Comparison of ENCODE assay signal across 8 mouse cellular contexts in genomic region chr13:95389866-95390865, GRCm38 (mm10). TPM values are rescaled to one million over a fixed set of nuclear protein-coding genes. Genes with fewer than 3 reads are reported as not detected.
DNase-seq lines count a peak whose midpoint lies in the region.

No protein-coding gene starts in this region.

- peaks cover 11% of the 10 kb centered on the region for H3K9me3 ChIP-seq in megakaryocyte, embryonic 14.5 days

- H3K27me3 ChIP-seq in megakaryocyte, embryonic 14.5 days (replicated peaks) = peaks cover 19% of the 10 kb centered on the region

- H3K36me3 ChIP-seq in megakaryocyte, embryonic 14.5 days (replicated peaks; ENCODE audit: low read length) = no peaks in the 10 kb centered on the region

- DNase-seq in WW6 (ENCODE audit: low read depth, low spot score) = peak; percentile 49
- DNase-seq in cerebellum, postnatal 36 days = peak; percentile 72 to 77
- DNase-seq in gastrocnemius, adult 18-20 months (ENCODE audit: low spot score) = peak; percentile 60
- peak; percentile 85 for DNase-seq in hindlimb bud, embryonic 11.5 days (ENCODE audit: extremely low spot score, low read depth, low spot score)
- DNase-seq in left cerebral cortex, adult 18-20 months (ENCODE audit: low spot score in 2 of 2) = peak; percentile 73 to 86
- DNase-seq in right cerebral cortex, postnatal 10 days (ENCODE audit: low spot score in 2 of 2) = peak; percentile 82 to 89
- peak; percentile 51 for DNase-seq in urinary bladder, postnatal 10 days (ENCODE audit: low spot score)

- H3K4me3 ChIP-seq in megakaryocyte, embryonic 14.5 days (replicated peaks) = peak overlapping the region; percentile 76

- peaks cover 41% of the 10 kb centered on the region for H3K4me1 ChIP-seq in megakaryocyte, embryonic 14.5 days

RNA-seq across cellular contexts. Expression of gene Aggf1, which starts 15.0 kb away (rescaled TPM):
- 10 to 100 TPM; 16.5 to 17.7 TPM for total RNA-seq in gastrocnemius, adult 18-20 months (2021)
- 10 to 100 TPM; 51.5 to 56.0 TPM for total RNA-seq in left cerebral cortex, adult 18-20 months (2021)
- polyA plus RNA-seq in megakaryocyte, embryonic 14.5 days (2012; ENCODE audit: insufficient read depth, low replicate concordance) = 10.7 and 35.3 TPM in 2 replicates

RNA-seq across cellular contexts. Expression of gene Crhbp, which starts 54.6 kb away (rescaled TPM):
- total RNA-seq in gastrocnemius, adult 18-20 months (2021) = not detected
- 10 to 100 TPM; 26.6 to 31.9 TPM for total RNA-seq in left cerebral cortex, adult 18-20 months (2021)
- not detected in 2 replicates for polyA plus RNA-seq in megakaryocyte, embryonic 14.5 days (2012; ENCODE audit: insufficient read depth, low replicate concordance)

Comparison
In these comparisons a context has a peak if more than half of its experiments do, and no peak if none do; other contexts are left out.
1. Peak in every context shown above with its lines: DNase-seq and H3K4me3 ChIP-seq.
2. RNA of gene Crhbp, which starts 54.6 kb away (total RNA-seq): 26.6 to 31.9 TPM in left cerebral cortex, adult 18-20 months; not detected in gastrocnemius, adult 18-20 months; every median in the first group is over 10 times any median in the second.